Mouse (Mus musculus) stomach, embryonic 16.5 days (tissue): ENCODE data around the gene Vps36. TPM values are rescaled to one million over a fixed set of nuclear protein-coding genes. Genes with fewer than 3 reads are reported as not detected.

ENCODE experiments used
- ATAC-seq: fragments of 200-750 bp; cut with Nextera tagmentation; 2 replicates; pipeline ENCODE4 v1.8.0; 2017; ENCODE audit warnings: moderate number of reproducible peaks, moderate TSS enrichment; ENCODE audit not compliant: insufficient read depth, low FRiP score
- H3K27ac ChIP-seq: fragments of 300-500 bp; sonication (generic); 2 replicates; pipeline ENCODE4 v1.5.1; 2014; ENCODE audit warnings: low read length
- H3K27me3 ChIP-seq: fragments of 300-500 bp; sonication (generic); 2 replicates; pipeline ENCODE4 v1.6.1; 2014; ENCODE audit warnings: low read length, control low read depth, mixed read lengths; ENCODE audit not compliant: control insufficient read depth, insufficient read depth
- H3K36me3 ChIP-seq: fragments of 300-500 bp; sonication (generic); 2 replicates; pipeline ENCODE4 v1.6.1; 2014; ENCODE audit warnings: low read length; ENCODE audit not compliant: control insufficient read depth, insufficient read depth
- H3K4me1 ChIP-seq: fragments of 300-500 bp; sonication (generic); 2 replicates; pipeline ENCODE4 v1.6.1; 2014; ENCODE audit warnings: low read length, control low read depth, mixed read lengths; ENCODE audit not compliant: control insufficient read depth, insufficient read depth
- H3K4me2 ChIP-seq: fragments of 300-500 bp; sonication (generic); 2 replicates; pipeline ENCODE4 v1.6.1; 2014; ENCODE audit warnings: low read depth, low read length, mixed read lengths
- H3K4me3 ChIP-seq: fragments of 300-500 bp; sonication (generic); replicated peaks from 2 replicates; pipeline ENCODE4 v1.5.1; 2014; ENCODE audit warnings: mild to moderate bottlenecking, low read length
- H3K9ac ChIP-seq: fragments of 300-500 bp; sonication (generic); 2 replicates; pipeline ENCODE4 v1.6.1; 2014; ENCODE audit warnings: low read length
- H3K9me3 ChIP-seq: fragments of 300-500 bp; sonication (generic); replicated peaks from 2 replicates; pipeline ENCODE4 v1.6.1; 2016; ENCODE audit warnings: low read length, control low read depth; ENCODE audit not compliant: control insufficient read depth
- WGBS: fragments of 180-500 bp; shearing (Covaris S2); extraction: QIAGEN DNeasy Blood & Tissue Kit; methylation state at CpG from one replicate; pipeline ENCODE4 v1.1.7; 2014; 5-methylcytosine and 5-hydroxymethylcytosine counted together
- polyA plus RNA-seq: library from polyadenylated mRNA; unstranded; fragments of >200 nt; fragmentation: Nextera tagmentation; extraction: Ambion mirVana; gene quantifications from 2 replicates; pipeline ENCODE4 v1.2.1, GENCODE M21; 2015

The Vps36 gene
- polyA plus RNA-seq, 1 experiment from 2014 or later, result 42.8 TPM

DNA sequence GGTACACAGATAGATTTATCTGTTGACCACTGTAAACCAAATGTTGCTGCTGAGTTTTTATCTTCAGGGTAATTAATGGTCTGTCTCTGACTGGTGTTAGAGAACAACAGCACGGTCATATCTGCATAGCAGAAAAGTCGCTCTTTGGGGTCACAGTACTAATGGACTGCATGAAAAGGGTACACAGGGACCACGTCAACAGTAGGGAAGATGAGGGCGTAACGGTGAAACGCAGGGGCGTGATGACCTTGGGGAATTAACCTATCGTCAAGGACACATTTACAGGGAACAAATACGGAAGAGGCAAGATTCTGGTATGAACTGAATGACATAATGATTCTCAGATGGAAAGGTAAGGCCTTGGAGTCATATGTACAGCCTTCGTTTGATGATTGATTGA, 28.2 kb upstream of the Vps36 start:
- 80% methylated on average over 10 of the region's 10 CpGs for WGBS

DNA sequence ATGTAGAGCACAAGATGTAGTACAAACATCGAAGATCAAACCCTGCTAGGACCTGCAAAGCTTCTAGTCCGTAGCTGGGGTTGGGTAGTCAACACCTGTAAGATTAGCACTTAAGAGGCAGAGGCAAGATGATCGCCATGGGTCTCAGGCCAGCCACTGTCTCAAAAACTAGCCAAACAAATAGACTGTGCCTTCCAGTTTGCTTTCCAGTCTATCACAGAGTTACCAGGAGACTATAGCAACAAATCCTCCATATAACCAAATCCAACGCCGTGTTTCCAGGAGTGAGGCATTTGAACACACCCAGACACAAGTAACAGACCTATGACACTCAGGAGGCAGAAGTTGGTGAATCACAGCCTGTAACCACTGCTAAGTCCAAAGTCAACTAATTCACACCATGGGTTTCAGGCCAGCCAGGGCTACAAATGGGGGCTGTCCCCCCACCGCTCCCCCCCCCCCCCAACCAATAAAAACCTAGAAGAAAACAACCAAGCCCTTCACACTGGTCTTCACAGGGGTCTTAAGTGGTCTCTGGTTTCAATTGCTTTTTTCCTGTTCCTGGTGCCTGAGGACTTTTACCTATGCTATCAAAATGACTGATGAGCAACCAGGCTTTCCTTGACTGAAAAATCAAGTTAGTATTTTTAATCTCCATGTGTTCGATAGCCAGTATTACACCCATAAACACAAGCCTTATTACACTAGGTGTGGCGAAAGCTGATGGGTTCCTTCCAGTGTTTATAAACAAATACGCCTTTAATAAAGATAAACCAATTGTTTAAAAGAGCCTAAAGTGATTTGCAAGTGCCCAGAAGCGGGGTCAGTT, 27.1 kb upstream of the Vps36 start:
- WGBS, result 48% methylated on average over 10 of the region's 10 CpGs
- Histone ChIP-seq H3K27me3 (no peaks in the 10 kb centered on the region), H3K9me3 (no peaks in the 10 kb centered on the region), H3K36me3 (peaks cover 2% of the 10 kb centered on the region; the same call in 1 of the 2 replicates), H3K27ac (peak overlapping the region; percentile 56), H3K4me2 (peak overlapping the region; percentile 70), H3K9ac (peak overlapping the region; percentile 73), H3K4me1 (peaks cover 6% of the 10 kb centered on the region), H3K4me3 (peak overlapping the region; percentile 72)
- peak; percentile 17; the same call in 1 of the 2 replicates for ATAC-seq

More for the DNA sequence above, 28.2 kb upstream of the Vps36 start:
- Histone ChIP-seq H3K4me2 (no peak overlapping the region), H3K27me3 (no peaks in the 10 kb centered on the region), H3K36me3 (no peaks in the 10 kb centered on the region; the same call in 1 of the 2 replicates), H3K27ac (no peak overlapping the region), H3K4me1 (peaks cover 6% of the 10 kb centered on the region), H3K4me3 (no peak overlapping the region), H3K9me3 (no peaks in the 10 kb centered on the region), H3K9ac (no peak overlapping the region)
- ATAC-seq, result no peak

DNA sequence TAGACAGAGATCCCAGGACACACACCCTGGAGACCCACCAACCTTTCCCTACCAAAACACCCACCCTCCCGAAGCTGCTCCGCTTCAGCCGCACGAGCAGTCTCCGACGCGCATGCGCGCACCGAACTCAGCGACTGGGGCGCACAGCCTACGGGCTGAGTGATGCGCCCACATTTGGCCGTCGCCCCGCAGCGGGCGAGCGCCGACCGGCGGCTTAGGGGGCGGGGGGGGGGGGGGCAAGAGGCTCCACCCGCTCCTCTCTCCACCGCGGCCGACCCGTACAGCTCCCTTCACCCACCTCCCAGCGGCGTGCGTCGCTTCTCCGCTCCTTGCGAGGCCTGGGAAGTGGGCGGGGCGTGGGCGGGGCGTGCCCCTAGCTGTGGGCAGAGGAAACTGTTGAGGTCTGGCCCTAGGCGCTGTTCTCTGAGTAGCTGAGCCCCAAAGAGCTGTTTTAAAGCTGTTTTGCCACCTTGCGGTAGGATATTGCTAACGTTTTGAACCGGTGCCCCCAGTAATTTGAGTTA, 26.5 kb upstream of the Vps36 start, which contains the start of gene Nek3:
TSS of gene Nek3 (minus strand) at position 356 of the 524 bp plus-strand sequence.
- under 1% methylated on average over 33 of the region's 43 CpGs for WGBS
- Histone ChIP-seq H3K4me1 (peaks cover 6% of the 10 kb centered on the region), H3K4me3 (peak within 1 kb of the TSS; percentile 72), H3K9ac (peak within 1 kb of the TSS; percentile 73), H3K36me3 (peaks cover 6% of the 10 kb centered on the region; the same call in 1 of the 2 replicates), H3K9me3 (no peaks in the 10 kb centered on the region), H3K27ac (peak within 1 kb of the TSS; percentile 56), H3K4me2 (peak within 1 kb of the TSS; percentile 70), H3K27me3 (no peaks in the 10 kb centered on the region)
- ATAC-seq, result peak; percentile 98

DNA sequence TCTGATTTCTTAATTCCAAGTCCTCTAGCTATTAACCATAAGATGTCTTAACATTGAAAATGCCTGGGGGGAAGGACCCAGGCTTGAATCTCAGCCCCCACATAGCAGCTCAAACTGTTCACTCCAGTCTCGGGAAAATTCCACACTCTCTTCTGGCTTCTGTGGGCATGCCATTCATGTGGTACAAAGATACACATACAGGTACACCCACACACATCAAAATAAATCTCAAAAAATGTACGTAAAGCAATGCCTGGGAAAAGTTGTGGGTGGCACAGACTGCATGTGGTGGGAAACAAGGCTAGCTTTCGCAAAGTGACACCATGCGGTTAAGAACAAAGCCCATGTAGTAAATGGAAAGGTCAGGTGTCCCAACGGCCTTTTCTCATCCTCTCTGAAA, 23.4 kb upstream of the Vps36 start:
- Histone ChIP-seq H3K4me1 (peaks cover 6% of the 10 kb centered on the region), H3K9me3 (no peaks in the 10 kb centered on the region), H3K9ac (no peak overlapping the region), H3K36me3 (peaks cover 8% of the 10 kb centered on the region), H3K27me3 (no peaks in the 10 kb centered on the region), H3K4me2 (no peak overlapping the region), H3K27ac (no peak overlapping the region), H3K4me3 (no peak overlapping the region)
- no peak for ATAC-seq
- 90% methylated on average over 5 of the region's 5 CpGs for WGBS

DNA sequence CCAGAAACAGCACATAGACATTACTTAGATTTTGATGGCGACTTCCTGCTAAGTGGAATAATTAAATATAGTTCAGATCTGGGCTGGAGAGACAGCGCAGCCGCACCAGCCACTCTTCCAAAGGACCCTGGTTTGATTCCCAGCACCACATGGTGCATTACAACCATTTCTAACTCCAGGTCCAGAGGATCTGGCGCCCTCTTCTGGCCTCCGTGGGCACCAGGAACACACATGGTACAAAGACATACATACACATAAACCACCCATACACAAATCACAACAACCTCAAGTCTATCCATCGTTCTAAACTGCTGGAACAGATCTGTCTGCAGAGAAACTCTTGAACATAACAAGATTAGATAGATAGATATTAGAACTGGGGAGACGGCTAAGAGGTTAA, 16.6 kb upstream of the Vps36 start:
- peaks cover 28% of the 10 kb centered on the region for H3K36me3 ChIP-seq
- ATAC-seq, result no peak

DNA sequence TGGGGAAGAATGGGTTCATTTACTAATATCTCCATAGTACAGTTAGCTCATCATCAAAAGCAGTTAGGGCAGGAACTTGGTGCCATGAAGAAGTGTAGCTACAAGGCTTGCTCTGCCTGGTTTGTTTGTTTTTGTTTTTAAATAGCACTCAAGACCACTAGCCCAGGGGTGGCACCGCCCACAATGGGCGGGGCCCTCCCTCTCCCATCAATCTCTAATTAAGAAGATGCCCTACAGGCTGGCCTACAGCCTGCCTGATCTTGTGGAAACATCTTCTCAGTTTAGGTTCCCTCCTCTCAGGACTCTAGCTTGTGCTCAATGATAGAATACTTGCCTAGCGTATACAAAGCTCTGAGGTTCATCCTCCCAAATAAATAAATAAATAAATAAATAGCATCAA, 7.7 kb upstream of the Vps36 start:
- peak; percentile 22; the same call in 1 of the 2 replicates for ATAC-seq
- 2% methylated on average over 3 of the region's 3 CpGs for WGBS
- peaks cover 11% of the 10 kb centered on the region for H3K4me1 ChIP-seq
- H3K27me3 ChIP-seq, result no peaks in the 10 kb centered on the region
- H3K4me3 ChIP-seq, result peak overlapping the region; percentile 91
- H3K9ac ChIP-seq, result peak overlapping the region; percentile 89
- H3K9me3 ChIP-seq, result no peaks in the 10 kb centered on the region
- no peaks in the 10 kb centered on the region; the same call in 1 of the 2 replicates for H3K36me3 ChIP-seq
- H3K4me2 ChIP-seq, result peak overlapping the region; percentile 75
- peak overlapping the region; percentile 92 for H3K27ac ChIP-seq

More for the DNA sequence above, 16.6 kb upstream of the Vps36 start:
- H3K4me3 ChIP-seq, result no peak overlapping the region
- H3K9ac ChIP-seq, result no peak overlapping the region
- H3K27me3 ChIP-seq, result no peaks in the 10 kb centered on the region
- no peak overlapping the region for H3K27ac ChIP-seq
- WGBS, result 96% methylated on average over 7 of the region's 7 CpGs
- peaks cover 6% of the 10 kb centered on the region; the same call in 1 of the 2 replicates for H3K9me3 ChIP-seq
- H3K4me2 ChIP-seq, result no peak overlapping the region
- no peaks in the 10 kb centered on the region for H3K4me1 ChIP-seq

DNA sequence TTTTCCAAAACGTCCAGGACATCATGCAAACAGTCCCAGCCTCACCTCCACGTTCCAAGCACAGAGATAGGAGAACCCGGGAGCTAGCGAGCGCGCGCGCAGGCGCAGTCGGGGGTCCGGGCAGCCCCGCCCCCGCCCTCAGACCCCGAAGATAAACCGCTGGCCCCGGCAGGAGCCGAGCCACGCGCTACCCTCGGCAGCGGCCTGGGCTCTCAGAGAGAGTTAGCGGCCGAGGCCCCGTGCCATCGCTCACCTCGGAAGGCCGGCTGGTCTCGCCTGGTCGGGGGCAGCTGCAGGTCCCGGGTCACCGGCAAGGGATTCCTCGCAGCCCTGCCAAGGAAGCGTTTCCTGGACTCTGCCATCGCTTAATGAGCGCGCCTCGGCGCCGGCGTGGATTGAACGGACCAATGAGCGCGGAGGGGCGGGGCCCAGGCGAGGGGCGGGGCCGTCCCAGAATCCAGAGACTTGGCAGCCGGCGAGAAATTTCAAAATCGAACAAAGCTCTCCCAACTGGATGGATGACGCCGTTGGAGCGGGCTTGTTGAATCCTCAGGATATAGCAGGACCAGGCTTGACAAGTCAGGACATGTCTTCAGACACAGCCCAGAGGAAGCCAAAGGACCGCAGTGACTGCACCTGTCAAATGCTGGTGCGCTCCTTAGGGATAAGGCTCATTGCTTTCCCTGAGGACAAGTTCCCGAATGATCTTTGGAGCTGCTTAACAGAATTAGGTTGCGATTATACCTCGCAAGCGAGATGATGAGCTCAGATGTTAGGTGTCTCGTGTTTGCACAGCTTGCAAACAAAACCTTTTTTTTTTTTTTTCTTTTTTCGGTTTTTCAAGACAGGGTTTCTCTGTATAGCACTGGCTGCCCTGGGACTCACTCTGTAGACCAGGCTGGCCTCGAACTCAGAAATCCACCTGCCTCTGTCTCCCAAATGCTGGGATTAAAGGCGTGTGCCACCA, 6.9 kb upstream of the Vps36 start, which contains the start of gene Ckap2:
TSS of gene Ckap2 (minus strand) at position 389 of the 967 bp plus-strand sequence.
- 3% methylated on average over 63 of the region's 63 CpGs for WGBS
- no peaks in the 10 kb centered on the region for H3K36me3 ChIP-seq
- peak within 1 kb of the TSS; percentile 92 for H3K27ac ChIP-seq
- peak within 1 kb of the TSS; percentile 91 for H3K4me3 ChIP-seq
- H3K9ac ChIP-seq, result peak within 1 kb of the TSS; percentile 89
- peak; percentile 97 for ATAC-seq
- no peaks in the 10 kb centered on the region for H3K9me3 ChIP-seq
- peak within 1 kb of the TSS; percentile 75 for H3K4me2 ChIP-seq
- no peaks in the 10 kb centered on the region for H3K27me3 ChIP-seq
- peaks cover 11% of the 10 kb centered on the region for H3K4me1 ChIP-seq

DNA sequence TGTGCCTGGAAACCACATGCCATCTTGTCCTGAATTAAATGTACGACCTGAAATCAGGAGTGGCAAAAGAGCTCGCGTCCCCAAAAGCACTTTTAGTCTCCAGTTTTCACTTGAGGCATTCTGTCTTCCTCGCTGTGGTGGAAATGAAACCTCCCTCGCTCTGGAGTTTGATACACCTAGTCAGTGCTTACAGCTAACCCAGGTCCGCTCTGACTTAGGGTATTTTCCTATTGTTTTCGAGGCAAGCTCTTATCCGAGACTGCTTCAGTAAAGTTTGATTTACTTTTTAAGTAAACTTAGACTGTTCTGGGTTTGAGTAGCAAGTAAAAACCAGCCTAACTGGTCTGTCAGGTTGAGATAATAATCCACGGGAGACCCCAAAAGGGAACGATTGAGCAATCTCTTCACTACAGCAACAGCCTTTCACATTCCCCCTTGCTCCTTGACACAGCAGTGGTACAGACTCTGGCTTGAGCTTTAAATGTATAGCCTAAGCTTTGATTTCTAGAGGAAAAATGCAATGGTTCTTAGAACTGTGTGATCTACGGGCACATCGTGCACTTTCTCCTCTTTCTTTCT, 912 bp downstream of the Vps36 start:
- H3K4me1 ChIP-seq, result peaks cover 7% of the 10 kb centered on the region
- peak; percentile 73 for ATAC-seq
- 8% methylated on average over 12 of the region's 12 CpGs for WGBS

More for the DNA sequence above, 912 bp downstream of the Vps36 start:
- peak overlapping the region; percentile 71 for H3K4me2 ChIP-seq
- H3K9ac ChIP-seq, result peak overlapping the region; percentile 97
- no peaks in the 10 kb centered on the region for H3K9me3 ChIP-seq
- H3K36me3 ChIP-seq, result no peaks in the 10 kb centered on the region
- peak overlapping the region; percentile 99 for H3K27ac ChIP-seq
- H3K4me3 ChIP-seq, result peak overlapping the region; percentile 86
- H3K27me3 ChIP-seq, result no peaks in the 10 kb centered on the region
